ENCODE assay signal across 8 mouse cellular contexts in genomic region chr3:90445417-90446200, GRCm38 (mm10). TPM values are rescaled to one million over a fixed set of nuclear protein-coding genes. Genes with fewer than 3 reads are reported as not detected.
DNase-seq lines count a peak whose midpoint lies in the region; ATAC-seq and TF ChIP-seq lines count a peak whose summit lies in the region.

No protein-coding gene starts in this region.

- H3K9me3 ChIP-seq in forebrain, embryonic 14.5 days (replicated peaks; ENCODE audit: control insufficient read depth, low read length), result no peaks in the 10 kb centered on the region
- no peaks in the 10 kb centered on the region for H3K9me3 ChIP-seq in limb, embryonic 14.5 days (ENCODE audit: control insufficient read depth, low read length)
- no peaks in the 10 kb centered on the region for H3K9me3 ChIP-seq in stomach, postnatal 0 days (ENCODE audit: control insufficient read depth, low read length)

- no peak for DNase-seq in testis, postnatal 10 days (ENCODE audit: low spot score)
- DNase-seq in forebrain, embryonic 14.5 days (ENCODE audit: low spot score), result no peak
- no peak for DNase-seq in limb, embryonic 14.5 days (ENCODE audit: low spot score)
- no peak for DNase-seq in stomach, postnatal 0 days (ENCODE audit: low spot score)
- no peak for DNase-seq in thymus, postnatal 14 days
- no peak for DNase-seq in layer of hippocampus, adult 11-12 months (ENCODE audit: low spot score)
- DNase-seq in right cerebral cortex, adult 18-20 months, result no peak

- no peak overlapping the region for H3K9ac ChIP-seq in forebrain, embryonic 14.5 days (ENCODE audit: low read length)
- H3K9ac ChIP-seq in limb, embryonic 14.5 days (ENCODE audit: low read depth, low read length, severe bottlenecking), result no peak overlapping the region
- no peak overlapping the region for H3K9ac ChIP-seq in stomach, postnatal 0 days (ENCODE audit: low read length)

- no peak for ATAC-seq in forebrain, embryonic 14.5 days
- no peak for ATAC-seq in limb, embryonic 14.5 days (ENCODE audit: low FRiP score, low read depth)
- ATAC-seq in stomach, postnatal 0 days (ENCODE audit: low FRiP score, low TSS enrichment), result no peak

- H3K4me1 ChIP-seq in testis, adult 2 months (ENCODE audit: control insufficient read depth, insufficient read depth, low read length), result peaks cover 15% of the 10 kb centered on the region
- peaks cover 3% of the 10 kb centered on the region; the same call in 1 of the 2 replicates for H3K4me1 ChIP-seq in forebrain, embryonic 14.5 days (ENCODE audit: control insufficient read depth, insufficient read depth, low read length)
- peaks cover 12% of the 10 kb centered on the region; the same call in 1 of the 2 replicates for H3K4me1 ChIP-seq in limb, embryonic 14.5 days (ENCODE audit: control insufficient read depth, insufficient read depth, low read length)
- peaks cover 3% of the 10 kb centered on the region; the same call in 1 of the 2 replicates for H3K4me1 ChIP-seq in stomach, postnatal 0 days (replicated peaks; ENCODE audit: control insufficient read depth, insufficient read depth)

- TF ChIP-seq EP300 in stomach, postnatal 0 days (optimal IDR thresholded peaks at IDR 0.05), result no peak

- H3K4me2 ChIP-seq in forebrain, embryonic 14.5 days (ENCODE audit: low read length), result peak overlapping the region; percentile 59
- H3K4me2 ChIP-seq in limb, embryonic 14.5 days (replicated peaks; ENCODE audit: low read depth, low read length, severe bottlenecking), result peak overlapping the region; percentile 55; the same call in 1 of the 2 replicates
- H3K4me2 ChIP-seq in stomach, postnatal 0 days (replicated peaks; ENCODE audit: low read depth), result peak overlapping the region; percentile 40

- H3K27me3 ChIP-seq in testis, adult 2 months (ENCODE audit: control insufficient read depth, insufficient read depth, low read length), result no peaks in the 10 kb centered on the region
- H3K27me3 ChIP-seq in forebrain, embryonic 14.5 days (replicated peaks; ENCODE audit: control insufficient read depth, insufficient read depth, low read length), result no peaks in the 10 kb centered on the region
- H3K27me3 ChIP-seq in limb, embryonic 14.5 days (ENCODE audit: control insufficient read depth, insufficient read depth, low read length), result no peaks in the 10 kb centered on the region
- H3K27me3 ChIP-seq in stomach, postnatal 0 days (ENCODE audit: control insufficient read depth, insufficient read depth, low read length), result no peaks in the 10 kb centered on the region

- TF ChIP-seq CTCF in testis, adult 2 months (IDR thresholded peaks at IDR 0.05; ENCODE audit: control insufficient read depth, insufficient read depth, insufficient replicate concordance, low read depth, low read length), result no peak
- TF ChIP-seq CTCF in stomach, postnatal 0 days (IDR thresholded peaks at IDR 0.05; ENCODE audit: low read depth), result no peak

- 0 out of 2 replicates have a peak overlapping the region, but pooled peaks have one; percentile 51 for H3K27ac ChIP-seq in testis, adult 2 months (ENCODE audit: control insufficient read depth, insufficient read depth, low read depth, low read length)
- H3K27ac ChIP-seq in forebrain, embryonic 14.5 days (ENCODE audit: low read depth, low read length), result no peak overlapping the region
- peak overlapping the region; percentile 92 for H3K27ac ChIP-seq in limb, embryonic 14.5 days (replicated peaks; ENCODE audit: low read depth, low read length)
- H3K27ac ChIP-seq in stomach, postnatal 0 days (replicated peaks), result peak overlapping the region; percentile 85

- H3K36me3 ChIP-seq in testis, adult 2 months (ENCODE audit: control insufficient read depth, insufficient read depth, low read length), result no peaks in the 10 kb centered on the region
- H3K36me3 ChIP-seq in forebrain, embryonic 14.5 days (ENCODE audit: control insufficient read depth, insufficient read depth, low read length), result no peaks in the 10 kb centered on the region
- no peaks in the 10 kb centered on the region for H3K36me3 ChIP-seq in limb, embryonic 14.5 days (ENCODE audit: control insufficient read depth, insufficient read depth, low read length)
- no peaks in the 10 kb centered on the region for H3K36me3 ChIP-seq in stomach, postnatal 0 days (ENCODE audit: control insufficient read depth, insufficient read depth, low read length)

- no peak overlapping the region for H3K4me3 ChIP-seq in testis, adult 2 months (ENCODE audit: control insufficient read depth, low read depth, low read length)
- no peak overlapping the region for H3K4me3 ChIP-seq in forebrain, embryonic 14.5 days (ENCODE audit: low read depth, low read length)
- no peak overlapping the region for H3K4me3 ChIP-seq in limb, embryonic 14.5 days (replicated peaks; ENCODE audit: low read length)
- no peak overlapping the region; the same call in 1 of the 2 replicates for H3K4me3 ChIP-seq in stomach, postnatal 0 days (ENCODE audit: low read depth, low read length)

- WGBS in forebrain, embryonic 14.5 days, result 67% methylated on average over 11 of the region's 11 CpGs
- 70% methylated on average over 11 of the region's 11 CpGs for WGBS in limb, embryonic 14.5 days
- WGBS in stomach, postnatal 0 days, result 65% methylated on average over 11 of the region's 11 CpGs

- no peak for TF ChIP-seq POLR2A in testis, adult 2 months (IDR thresholded peaks at IDR 0.05; ENCODE audit: control insufficient read depth, low read depth, low read length)
- TF ChIP-seq POLR2A in limb, embryonic 14.5 days (IDR thresholded peaks at IDR 0.05; ENCODE audit: borderline replicate concordance, extremely low read depth, insufficient read depth, insufficient read length), result no peak

RNA-seq across cellular contexts. Expression of gene Ints3, which starts 12.2 kb away (rescaled TPM):
- polyA plus RNA-seq in testis, adult 2 months (2012; rRNA removed), result 18.3 and 19.1 TPM in 2 replicates
- 20.7 and 25.3 TPM in 2 replicates for polyA plus RNA-seq in forebrain, embryonic 14.5 days (2014; fragmentation: Nextera tagmentation; extraction: Ambion mirVana)
- 52.8 and 55.9 TPM in 2 replicates for polyA plus RNA-seq in limb, embryonic 14.5 days (2012; rRNA removed)
- 26.0 and 32.5 TPM in 2 replicates for polyA plus RNA-seq in limb, embryonic 14.5 days (2014; fragmentation: Nextera tagmentation; extraction: Ambion mirVana)
- 9.2 and 9.7 TPM in 2 replicates for polyA plus RNA-seq in stomach, postnatal 0 days (2015; fragmentation: Nextera tagmentation; extraction: Ambion mirVana)

RNA-seq across cellular contexts. Expression of gene Npr1, which starts 20.1 kb away (rescaled TPM):
- 54.5 and 64.8 TPM in 2 replicates for polyA plus RNA-seq in testis, adult 2 months (2012; rRNA removed)
- 2.5 and 3.4 TPM in 2 replicates for polyA plus RNA-seq in forebrain, embryonic 14.5 days (2014; fragmentation: Nextera tagmentation; extraction: Ambion mirVana)
- 15.5 and 16.0 TPM in 2 replicates for polyA plus RNA-seq in limb, embryonic 14.5 days (2012; rRNA removed)
- polyA plus RNA-seq in limb, embryonic 14.5 days (2014; fragmentation: Nextera tagmentation; extraction: Ambion mirVana), result 4.8 and 4.9 TPM in 2 replicates
- 3.0 and 3.6 TPM in 2 replicates for polyA plus RNA-seq in stomach, postnatal 0 days (2015; fragmentation: Nextera tagmentation; extraction: Ambion mirVana)

RNA-seq across cellular contexts. Expression of gene Ilf2, which starts 30.3 kb away (rescaled TPM):
- polyA plus RNA-seq in testis, adult 2 months (2012; rRNA removed), result 30.8 and 33.2 TPM in 2 replicates
- 266 and 312 TPM in 2 replicates for polyA plus RNA-seq in forebrain, embryonic 14.5 days (2014; fragmentation: Nextera tagmentation; extraction: Ambion mirVana)
- 117 and 137 TPM in 2 replicates for polyA plus RNA-seq in limb, embryonic 14.5 days (2012; rRNA removed)
- polyA plus RNA-seq in limb, embryonic 14.5 days (2014; fragmentation: Nextera tagmentation; extraction: Ambion mirVana), result 169 and 186 TPM in 2 replicates
- polyA plus RNA-seq in stomach, postnatal 0 days (2015; fragmentation: Nextera tagmentation; extraction: Ambion mirVana), result 55.9 and 57.6 TPM in 2 replicates

RNA-seq across cellular contexts. Expression of gene Snapin, which starts 45.2 kb away (rescaled TPM):
- polyA plus RNA-seq in testis, adult 2 months (2012; rRNA removed), result 33.5 and 42.2 TPM in 2 replicates
- polyA plus RNA-seq in forebrain, embryonic 14.5 days (2014; fragmentation: Nextera tagmentation; extraction: Ambion mirVana), result 76.7 and 77.3 TPM in 2 replicates
- 54.8 and 57.8 TPM in 2 replicates for polyA plus RNA-seq in limb, embryonic 14.5 days (2012; rRNA removed)
- polyA plus RNA-seq in limb, embryonic 14.5 days (2014; fragmentation: Nextera tagmentation; extraction: Ambion mirVana), result 87.6 and 91.3 TPM in 2 replicates
- 63.4 and 68.2 TPM in 2 replicates for polyA plus RNA-seq in stomach, postnatal 0 days (2015; fragmentation: Nextera tagmentation; extraction: Ambion mirVana)

RNA-seq across cellular contexts. Expression of gene Slc27a3, which starts 55.9 kb away (rescaled TPM):
- polyA plus RNA-seq in testis, adult 2 months (2012; rRNA removed), result 17.9 and 18.9 TPM in 2 replicates
- 11.9 and 13.4 TPM in 2 replicates for polyA plus RNA-seq in forebrain, embryonic 14.5 days (2014; fragmentation: Nextera tagmentation; extraction: Ambion mirVana)
- 64.7 and 92.1 TPM in 2 replicates for polyA plus RNA-seq in limb, embryonic 14.5 days (2012; rRNA removed)
- 30.5 and 34.7 TPM in 2 replicates for polyA plus RNA-seq in limb, embryonic 14.5 days (2014; fragmentation: Nextera tagmentation; extraction: Ambion mirVana)
- polyA plus RNA-seq in stomach, postnatal 0 days (2015; fragmentation: Nextera tagmentation; extraction: Ambion mirVana), result 4.7 and 5.3 TPM in 2 replicates
